Mouse (Mus musculus) ovary, adult 10 weeks (tissue): ENCODE results near the gene Edc4. TPM values are rescaled to one million over a fixed set of nuclear protein-coding genes. Genes with fewer than 3 reads are reported as not detected.

Source experiments
- polyA plus RNA-seq: library from polyadenylated mRNA; stranded (reverse); fragments of 350-450 nt; fragmentation: Illumina TruSeq; extraction: RNeasy Lipid Tissue Mini Kit (QIAGEN cat#74804); gene quantifications from one replicate; pipeline ENCODE4 v1.2.3, GENCODE M21; 2014

Edc4 gene
- 2.3 TPM for polyA plus RNA-seq

GRCm38 (mm10) chr8:105880754-105881520 lies at the start of gene Edc4:
Gene Edc4 (plus strand): TSS chr8:105880881.

GRCm38 (mm10) chr8:105853178-105853577 lies 27.5 kb upstream of the Edc4 start, which contains the start of gene Cenpt:
Gene Cenpt (minus strand): TSS chr8:105853278.

GRCm38 (mm10) chr8:105854715-105855216 lies 25.9 kb upstream of the Edc4 start, which contains the start of gene Thap11:
Gene Thap11 (plus strand): TSS chr8:105855132.

DNA sequence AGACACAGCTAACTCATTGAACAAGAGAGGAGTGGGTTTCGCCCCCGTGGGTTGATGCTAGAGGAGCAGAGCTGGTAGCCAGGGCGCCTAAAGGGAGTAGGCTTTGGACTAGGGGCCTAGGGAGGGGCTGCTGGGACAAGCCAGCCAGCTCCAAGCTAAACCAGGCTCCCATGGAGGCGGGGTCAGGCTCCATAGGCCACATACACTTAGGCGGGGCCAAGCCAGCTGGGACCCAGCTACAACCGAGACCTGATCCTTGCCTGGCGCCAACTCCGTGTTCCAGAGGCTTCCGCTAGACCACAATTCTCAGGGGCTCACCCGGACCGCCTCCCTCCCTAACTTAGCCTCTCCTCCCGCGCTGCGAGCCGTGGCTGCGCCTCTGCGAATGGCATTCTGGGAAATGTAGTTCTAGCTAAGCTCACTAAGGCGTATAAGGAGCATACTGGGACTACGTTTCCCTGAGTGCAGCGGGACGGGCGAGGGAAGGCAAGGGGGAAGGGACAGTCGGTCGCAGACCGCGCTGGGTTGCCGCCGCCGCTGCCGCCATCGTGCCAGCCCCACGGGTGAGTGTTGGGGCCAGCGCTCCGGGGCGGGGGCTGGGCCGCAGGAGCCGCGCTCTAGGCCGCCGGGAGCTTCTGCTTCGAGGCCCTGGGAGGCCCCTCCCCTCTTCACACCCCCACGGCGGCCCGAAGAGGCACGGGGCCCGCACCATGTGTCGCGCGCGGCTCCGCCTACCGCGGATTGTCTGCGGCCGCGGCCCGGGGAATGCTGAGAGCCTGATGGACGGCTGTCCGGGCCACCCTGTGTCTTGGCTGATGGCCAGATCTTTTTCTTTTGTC lies 20.3 kb upstream of the Edc4 start, which contains the start of gene Nutf2:
Gene Nutf2 (plus strand): TSS at position 438 of the 839 bp plus-strand sequence.

DNA sequence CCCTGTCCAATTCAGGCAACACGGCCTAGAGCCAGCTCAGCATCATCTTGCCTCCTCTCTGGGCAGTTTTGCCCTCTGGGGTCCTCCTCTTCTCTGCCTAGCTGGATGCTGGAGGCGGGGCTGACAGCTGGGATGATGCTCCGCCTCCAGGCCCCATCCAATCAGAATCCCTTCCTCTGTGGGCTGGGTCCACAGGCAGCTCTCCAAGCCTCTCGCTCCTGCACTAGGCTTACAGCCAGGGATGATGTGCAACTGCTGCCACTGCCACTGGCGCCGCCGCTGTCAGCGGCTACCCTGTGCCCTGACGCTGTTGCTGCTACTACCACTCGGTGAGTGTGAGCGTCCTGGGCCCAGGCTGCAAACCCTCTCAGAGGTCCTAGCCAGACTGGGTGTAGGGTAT lies 12.7 kb downstream of the Edc4 start, which contains the start of gene Nrn1l:
Gene Nrn1l (plus strand): TSS at position 229 of the 400 bp plus-strand sequence.

GRCm38 (mm10) chr8:105900180-105900940 lies 19.7 kb downstream of the Edc4 start, which contains the start of gene Pskh1:
Gene Pskh1 (plus strand): TSS chr8:105900441.

GRCm38 (mm10) chr8:105933762-105934161 lies 53.1 kb downstream of the Edc4 start, which contains the start of gene Ctrl:
Gene Ctrl (minus strand): TSS chr8:105933862.

DNA sequence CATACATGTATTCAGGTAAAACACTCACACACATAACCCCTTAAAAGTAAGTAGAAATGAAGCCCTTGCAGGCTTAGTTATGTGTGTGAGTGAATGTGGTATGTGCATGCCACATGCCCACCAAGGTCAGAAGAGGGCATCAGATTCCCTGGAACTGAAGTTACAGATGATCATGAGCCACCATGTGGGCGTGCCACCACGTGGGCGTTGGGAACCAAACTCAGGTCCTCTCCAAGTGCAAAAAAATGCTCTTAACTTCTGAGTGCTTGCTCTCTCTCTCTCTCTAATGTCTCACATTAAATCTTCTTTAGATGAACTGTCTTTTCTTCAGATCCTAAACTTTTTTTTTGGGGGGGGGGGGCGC lies 57.6 kb downstream of the Edc4 start, which contains the start of gene Psmb10:
Gene Psmb10 (minus strand): TSS at position 139 of the 364 bp plus-strand sequence.

DNA sequence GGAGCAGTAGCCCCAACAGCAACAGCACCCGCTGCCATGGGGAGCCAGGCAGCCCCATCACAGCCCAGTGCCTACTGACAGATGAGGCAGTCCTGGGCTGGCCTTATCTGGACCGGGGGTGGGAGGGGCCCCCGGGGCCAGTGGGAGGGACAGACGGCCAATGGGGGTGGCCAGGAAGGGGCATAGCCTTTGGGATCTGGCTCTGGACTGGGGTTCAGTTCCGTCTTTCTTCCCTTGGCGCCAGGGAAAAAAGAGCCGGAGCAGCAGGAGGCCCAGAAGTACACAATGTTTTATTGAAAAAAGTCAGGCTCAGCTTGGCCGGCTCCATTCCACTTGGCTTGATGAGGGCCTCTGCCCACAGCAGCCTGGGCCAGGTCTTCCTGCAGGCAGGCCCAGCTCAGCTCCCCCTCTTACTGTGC lies 62.6 kb downstream of the Edc4 start, which contains the start of gene Lcat:
Gene Lcat (minus strand): TSS at position 62 of the 419 bp plus-strand sequence.

Other genes starting within 250 kb of the Edc4 start
- gene Ctcf, start 244.3 kb upstream of the Edc4 start, polyA plus RNA-seq: 134 TPM
- not detected for gene Agrp, start 243.5 kb upstream of the Edc4 start, polyA plus RNA-seq
- not detected for gene Carmil2, start 194.6 kb upstream of the Edc4 start, polyA plus RNA-seq
- gene Acd, start 179.8 kb upstream of the Edc4 start, polyA plus RNA-seq: 1.3 TPM
- not detected for gene Pard6a, start 179.7 kb upstream of the Edc4 start, polyA plus RNA-seq
- not detected for gene 4933405L10Rik, start 173.2 kb upstream of the Edc4 start, polyA plus RNA-seq
- 0.54 TPM for gene Enkd1, start 172.7 kb upstream of the Edc4 start, polyA plus RNA-seq
- gene Gfod2, start 122.2 kb upstream of the Edc4 start, polyA plus RNA-seq: 0.48 TPM
- gene Ranbp10, start 53.5 kb upstream of the Edc4 start, polyA plus RNA-seq: 4.8 TPM
- 2.0 TPM for gene Tsnaxip1, start 53.1 kb upstream of the Edc4 start, polyA plus RNA-seq
- 0.68 TPM for gene Cenpt, start 27.6 kb upstream of the Edc4 start, polyA plus RNA-seq
- 15.2 TPM for gene Thap11, start 25.7 kb upstream of the Edc4 start, polyA plus RNA-seq
- gene Nutf2, start 20.3 kb upstream of the Edc4 start, polyA plus RNA-seq: 94.3 TPM
- not detected for gene Nrn1l, start 12.7 kb downstream of the Edc4 start, polyA plus RNA-seq
- gene Pskh1, start 19.6 kb downstream of the Edc4 start, polyA plus RNA-seq: 4.3 TPM
- not detected for gene Ctrl, start 53.0 kb downstream of the Edc4 start, polyA plus RNA-seq
- gene Psmb10, start 57.6 kb downstream of the Edc4 start, polyA plus RNA-seq: 0.94 TPM
- gene Lcat, start 62.5 kb downstream of the Edc4 start, polyA plus RNA-seq: not detected
- gene Slc12a4, start 85.2 kb downstream of the Edc4 start, polyA plus RNA-seq: 3.5 TPM
- gene Dpep3, start 98.5 kb downstream of the Edc4 start, polyA plus RNA-seq: not detected
- 2.2 TPM for gene Dus2, start 110.5 kb downstream of the Edc4 start, polyA plus RNA-seq
- not detected for gene Dpep2nb, start 125.1 kb downstream of the Edc4 start, polyA plus RNA-seq
- gene Ddx28, start 131.0 kb downstream of the Edc4 start, polyA plus RNA-seq: 5.1 TPM
- gene Nfatc3, start 178.0 kb downstream of the Edc4 start, polyA plus RNA-seq: 138 TPM